Mouse (Mus musculus) hindbrain, embryonic 11.5 days (tissue): ENCODE measurements around the gene Ptafr. TPM values are rescaled to one million over a fixed set of nuclear protein-coding genes. Genes with fewer than 3 reads are reported as not detected.

Experiments
- ATAC-seq: fragments of 200-750 bp; cut with Nextera tagmentation; 2 replicates; pipeline ENCODE4 v1.8.0; 2017; ENCODE audit warnings: mild to moderate bottlenecking, moderate TSS enrichment, moderate library complexity; ENCODE audit not compliant: low FRiP score
- DNase-seq: peaks from one replicate; pipeline ENCODE4 v3.0.0-alpha.2; 2015; ENCODE audit warnings: low spot score
- H3K27ac ChIP-seq: fragments of 300-500 bp; sonication (generic); 2 replicates; pipeline ENCODE4 v1.5.1; 2014; ENCODE audit warnings: mild to moderate bottlenecking, low read depth, low read length
- H3K27me3 ChIP-seq: fragments of 300-500 bp; sonication (generic); 2 replicates; pipeline ENCODE4 v1.6.1; 2014; ENCODE audit warnings: mild to moderate bottlenecking, low read length, moderate library complexity, mixed read lengths; ENCODE audit not compliant: control insufficient read depth, insufficient read depth
- H3K36me3 ChIP-seq: fragments of 300-500 bp; sonication (generic); 2 replicates; pipeline ENCODE4 v1.6.1; 2014; ENCODE audit warnings: mild to moderate bottlenecking, low read length, moderate library complexity, mixed read lengths; ENCODE audit not compliant: control insufficient read depth, insufficient read depth
- H3K4me1 ChIP-seq: fragments of 300-500 bp; sonication (generic); replicated peaks from 2 replicates; pipeline ENCODE4 v1.6.1; 2014; ENCODE audit warnings: low read length, mixed read lengths; ENCODE audit not compliant: control insufficient read depth, insufficient read depth
- H3K4me2 ChIP-seq: fragments of 300-500 bp; sonication (generic); replicated peaks from 2 replicates; pipeline ENCODE4 v1.6.1; 2014; ENCODE audit warnings: mild to moderate bottlenecking, low read depth, low read length
- H3K4me3 ChIP-seq: fragments of 300-500 bp; sonication (generic); 2 replicates; pipeline ENCODE4 v1.5.1; 2014; ENCODE audit warnings: low read depth, low read length
- H3K9ac ChIP-seq: fragments of 300-500 bp; sonication (generic); 2 replicates; pipeline ENCODE4 v1.6.1; 2014; ENCODE audit warnings: low read depth, low read length
- H3K9me3 ChIP-seq: fragments of 300-500 bp; sonication (generic); 2 replicates; pipeline ENCODE4 v1.6.1; 2016; ENCODE audit warnings: low read length; ENCODE audit not compliant: control insufficient read depth
- WGBS: fragments of 180-500 bp; shearing (Covaris S2); extraction: QIAGEN DNeasy Blood & Tissue Kit; methylation state at CpG from one replicate; pipeline ENCODE4 v1.1.7; 2014; 5-methylcytosine and 5-hydroxymethylcytosine counted together
- polyA plus RNA-seq: library from polyadenylated mRNA; unstranded; fragments of >200 nt; fragmentation: Nextera tagmentation; extraction: Ambion mirVana; gene quantifications from 2 replicates; pipeline ENCODE4 v1.2.1, GENCODE M21; 2014

Gene Ptafr
- polyA plus RNA-seq, 1 experiment from 2014 or later: 0.37 TPM

DNA sequence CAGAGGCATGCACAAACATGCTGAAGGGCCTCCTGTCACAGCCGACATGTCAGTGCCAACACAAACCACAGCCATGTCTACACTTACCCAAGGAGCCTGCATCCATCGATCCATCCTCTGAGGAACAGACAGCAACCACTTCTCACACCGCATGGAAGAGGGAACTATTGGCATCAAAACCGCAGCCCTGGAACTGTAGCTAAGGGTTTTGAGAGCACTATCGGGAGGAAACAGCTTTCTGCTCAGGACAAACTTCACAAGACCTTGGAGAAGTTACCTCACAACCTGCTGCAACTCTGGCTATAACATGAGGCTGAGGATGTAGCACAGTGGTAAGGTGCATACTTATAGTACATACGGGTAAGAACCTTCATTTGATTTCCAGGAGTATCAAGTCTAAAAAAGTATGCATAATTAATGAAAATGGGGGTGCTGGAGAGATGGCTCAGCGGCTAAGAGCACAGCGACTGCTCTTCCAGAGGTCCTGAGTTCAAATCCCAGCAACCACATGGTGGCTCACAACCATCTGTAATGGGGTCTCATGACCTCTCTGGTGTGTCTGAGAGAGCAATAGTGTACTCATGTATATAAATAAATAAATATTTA, 35.8 kb upstream of the Ptafr start:
- no peaks in the 10 kb centered on the region for H3K9me3 ChIP-seq
- DNase-seq: no peak
- 92% methylated on average over 8 of the region's 8 CpGs for WGBS
- no peaks in the 10 kb centered on the region for H3K27me3 ChIP-seq
- peaks cover 7% of the 10 kb centered on the region for H3K36me3 ChIP-seq
- H3K9ac ChIP-seq: no peak overlapping the region
- H3K4me1 ChIP-seq: no peaks in the 10 kb centered on the region
- no peak overlapping the region for H3K27ac ChIP-seq
- no peak overlapping the region for H3K4me2 ChIP-seq
- H3K4me3 ChIP-seq: no peak overlapping the region
- no peak for ATAC-seq

DNA sequence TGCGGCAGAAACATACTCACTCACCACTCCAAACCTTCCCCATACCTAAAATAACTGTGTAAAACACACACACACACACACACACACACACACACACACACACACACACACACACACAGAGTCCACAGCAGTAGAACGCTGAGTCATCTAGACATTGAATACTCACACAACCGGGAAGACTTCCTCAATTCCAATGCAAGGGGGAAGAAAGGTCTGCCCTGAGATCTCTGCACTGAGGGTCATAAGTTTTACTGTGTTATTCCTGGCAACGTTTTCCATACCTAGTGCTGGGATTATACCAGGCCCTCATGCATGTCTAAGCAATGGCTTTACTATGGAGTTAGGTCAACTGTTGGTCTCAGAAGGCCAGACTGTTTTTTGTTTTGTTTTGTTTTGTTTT, 34.5 kb upstream of the Ptafr start:
- Histone ChIP-seq H3K27me3 (no peaks in the 10 kb centered on the region), H3K4me3 (no peak overlapping the region), H3K9ac (no peak overlapping the region), H3K4me1 (no peaks in the 10 kb centered on the region), H3K4me2 (no peak overlapping the region), H3K9me3 (no peaks in the 10 kb centered on the region), H3K27ac (no peak overlapping the region), H3K36me3 (peaks cover 7% of the 10 kb centered on the region)
- ATAC-seq (no peak), DNase-seq (no peak)
- WGBS: 88% methylated on average over 4 of the region's 4 CpGs

DNA sequence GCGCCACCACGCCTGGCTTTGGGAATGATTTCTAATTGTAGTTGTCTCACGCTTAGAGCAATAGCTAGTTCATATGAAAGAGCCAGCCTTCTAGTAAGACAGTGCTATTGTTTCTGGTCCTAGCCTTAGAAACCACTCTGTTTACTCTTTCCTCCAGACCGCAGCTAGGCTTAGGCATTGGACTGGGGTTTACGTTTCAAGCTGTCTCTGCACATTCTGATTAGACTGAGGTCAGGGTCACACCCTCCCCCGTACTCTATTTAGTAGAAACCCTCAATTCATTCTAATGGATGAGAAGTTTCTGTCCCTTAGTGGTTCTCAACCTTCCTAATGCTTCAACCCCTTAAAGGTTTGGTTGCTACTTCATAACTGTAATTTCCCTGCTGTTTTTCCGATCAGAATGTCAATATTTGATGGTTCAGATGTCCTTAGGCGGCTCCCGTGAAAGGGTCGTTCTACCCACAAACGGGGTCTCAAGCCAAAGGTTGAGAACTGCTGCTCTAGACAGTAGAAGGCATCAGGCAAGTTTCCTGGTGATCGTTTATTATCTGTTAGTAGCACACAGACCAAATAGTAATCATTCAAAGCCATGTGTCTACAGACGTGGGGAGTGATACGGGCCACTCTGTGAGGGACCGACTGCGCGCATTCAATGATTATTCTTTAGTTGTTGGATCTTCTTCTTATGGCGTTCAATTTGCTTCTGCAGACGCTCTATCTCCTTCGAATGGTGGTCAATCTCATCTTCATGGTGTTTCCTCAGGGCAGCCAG, 33.6 kb upstream of the Ptafr start:
- no peaks in the 10 kb centered on the region for H3K4me1 ChIP-seq
- 94% methylated on average over 20 of the region's 20 CpGs for WGBS

DNA sequence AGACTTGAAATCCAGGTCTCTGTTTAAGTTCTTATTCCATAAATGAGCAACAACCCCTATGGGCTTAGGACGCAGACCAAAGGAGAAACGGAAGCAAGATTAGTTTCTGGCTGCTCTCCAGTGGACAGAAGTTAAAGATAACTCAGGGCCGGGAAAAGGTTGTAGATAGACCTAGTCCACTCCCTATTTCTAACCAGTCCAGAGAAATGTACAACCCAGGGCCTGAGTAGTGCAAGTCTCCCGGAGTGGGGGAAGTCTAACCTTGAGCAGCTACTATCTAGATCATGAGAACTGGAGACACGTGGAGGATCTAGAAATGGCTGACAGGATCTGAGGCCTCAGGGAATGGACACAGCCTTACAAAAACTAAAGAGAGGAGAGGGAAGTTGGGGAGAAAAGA, 31.4 kb upstream of the Ptafr start:
- Histone ChIP-seq H3K36me3 (peaks cover 7% of the 10 kb centered on the region), H3K27ac (peak overlapping the region; percentile 86; the same call in 1 of the 2 replicates), H3K9ac (peak overlapping the region; percentile 93), H3K4me3 (peak overlapping the region; percentile 68), H3K4me1 (peaks cover 3% of the 10 kb centered on the region; the same call in 1 of the 2 replicates), H3K4me2 (peak overlapping the region; percentile 77), H3K9me3 (no peaks in the 10 kb centered on the region), H3K27me3 (no peaks in the 10 kb centered on the region)
- DNase-seq (peak; percentile 32), ATAC-seq (no peak)
- 48% methylated on average over 5 of the region's 5 CpGs for WGBS

More for the DNA sequence above, 33.6 kb upstream of the Ptafr start:
- DNase-seq (no peak), ATAC-seq (no peak)
- H3K9ac ChIP-seq: no peak overlapping the region
- no peak overlapping the region; the same call in 1 of the 2 replicates for H3K27ac ChIP-seq
- H3K27me3 ChIP-seq: no peaks in the 10 kb centered on the region
- no peaks in the 10 kb centered on the region for H3K9me3 ChIP-seq
- H3K4me2 ChIP-seq: no peak overlapping the region
- H3K36me3 ChIP-seq: peaks cover 7% of the 10 kb centered on the region
- H3K4me3 ChIP-seq: no peak overlapping the region

DNA sequence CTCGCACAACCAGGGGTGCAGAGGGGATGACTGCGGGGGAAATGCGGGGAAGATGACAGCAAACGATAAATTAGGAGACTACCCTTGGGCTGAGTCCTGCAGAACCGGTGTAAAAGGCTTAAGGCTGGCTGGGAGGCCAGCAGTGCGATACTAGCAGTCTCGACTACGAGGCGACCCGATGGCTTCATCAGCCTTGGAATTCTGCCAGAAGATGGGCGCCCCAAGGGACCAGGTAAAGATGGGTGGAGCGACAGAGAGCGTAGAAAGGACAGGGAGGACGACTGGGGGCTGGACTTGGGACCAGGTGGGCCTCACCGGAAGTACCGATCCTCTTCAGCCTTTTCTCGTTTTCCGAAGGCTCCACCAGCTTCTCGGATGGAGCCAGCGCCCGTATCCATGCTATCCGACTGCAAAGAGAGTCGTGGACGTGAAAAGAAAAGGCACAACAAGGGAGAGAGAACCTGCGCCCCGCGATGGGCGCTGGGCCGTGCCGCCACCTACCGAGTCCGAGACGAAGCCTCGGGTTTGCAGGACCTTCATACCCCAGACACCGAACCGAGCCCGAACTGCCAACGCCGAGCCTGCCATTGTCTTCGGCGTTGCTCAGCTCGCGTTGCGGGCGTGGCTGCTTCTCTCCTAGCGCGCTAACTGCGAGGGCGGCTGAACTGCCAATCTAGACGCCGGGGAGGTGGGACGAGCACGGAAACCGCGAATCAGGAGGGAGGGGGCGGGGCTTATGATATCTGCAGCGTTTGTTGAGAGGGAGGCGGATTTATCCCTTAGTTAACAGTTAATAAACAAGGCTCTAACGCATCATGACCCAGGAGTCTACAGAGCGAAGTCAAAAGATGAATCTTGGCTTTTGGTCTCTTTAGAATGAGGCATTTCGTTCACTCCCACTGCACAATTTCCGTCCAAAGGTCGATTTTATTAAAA, 30.6 kb upstream of the Ptafr start, which contains the start of gene Atpif1:
TSS of gene Atpif1 (minus strand) at position 679 of the 936 bp plus-strand sequence.
- Histone ChIP-seq H3K36me3 (peaks cover 7% of the 10 kb centered on the region), H3K27me3 (no peaks in the 10 kb centered on the region), H3K4me1 (peaks cover 3% of the 10 kb centered on the region; the same call in 1 of the 2 replicates), H3K4me3 (peak within 1 kb of the TSS; percentile 68), H3K27ac (peak within 1 kb of the TSS; percentile 86), H3K9me3 (no peaks in the 10 kb centered on the region), H3K9ac (peak within 1 kb of the TSS; percentile 93), H3K4me2 (peak within 1 kb of the TSS; percentile 77)
- peak; percentile 88 for ATAC-seq
- WGBS: under 1% methylated on average over 63 of the region's 63 CpGs
- DNase-seq: peak; percentile 95

DNA sequence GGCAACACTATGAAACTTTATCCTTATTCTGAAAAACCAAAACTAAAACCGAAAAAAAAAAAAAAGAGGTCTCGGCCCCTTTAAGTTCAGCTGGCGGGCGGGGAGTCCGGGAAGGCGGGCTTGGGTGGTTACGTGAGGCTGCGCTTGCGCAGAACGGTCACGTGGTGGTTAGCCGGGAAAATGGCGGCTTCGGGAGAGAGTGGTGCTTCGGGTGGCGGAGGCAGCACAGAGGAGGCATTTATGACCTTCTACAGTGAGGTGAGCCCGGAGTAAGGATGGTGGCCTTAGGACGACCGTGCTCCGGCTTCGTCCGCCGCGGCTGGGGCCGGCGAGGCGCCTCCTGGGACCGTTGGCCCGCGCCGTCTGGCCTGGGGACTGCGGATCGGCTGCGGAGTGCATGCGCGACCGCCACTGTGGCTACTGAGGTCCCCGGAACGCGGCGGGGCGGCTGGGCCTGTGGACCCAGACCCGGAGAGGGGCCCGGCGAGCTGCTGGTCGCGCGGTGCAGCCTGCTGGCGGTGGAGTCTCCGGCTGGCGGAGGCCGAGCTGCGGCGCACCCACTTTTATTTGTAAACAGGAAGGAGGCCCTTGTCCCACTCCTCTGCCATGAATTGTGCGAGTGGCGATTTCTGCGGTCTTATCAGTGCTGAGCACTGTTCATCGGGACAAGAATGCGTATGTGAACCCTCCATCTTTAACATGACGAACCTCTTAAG, 28.3 kb upstream of the Ptafr start, which contains the start of gene Dnajc8:
TSS of gene Dnajc8 (plus strand) at position 145 of the 716 bp plus-strand sequence.
- WGBS: under 1% methylated on average over 60 of the region's 60 CpGs
- peak within 1 kb of the TSS; percentile 83 for H3K4me2 ChIP-seq
- H3K27me3 ChIP-seq: no peaks in the 10 kb centered on the region
- DNase-seq (peak; percentile 97), ATAC-seq (peak; percentile 75)
- peak within 1 kb of the TSS; percentile 79 for H3K27ac ChIP-seq
- H3K4me1 ChIP-seq: peaks cover 3% of the 10 kb centered on the region; the same call in 1 of the 2 replicates
- no peaks in the 10 kb centered on the region for H3K9me3 ChIP-seq
- no peaks in the 10 kb centered on the region; the same call in 1 of the 2 replicates for H3K36me3 ChIP-seq
- peak within 1 kb of the TSS; percentile 100 for H3K4me3 ChIP-seq
- H3K9ac ChIP-seq: peak within 1 kb of the TSS; percentile 92

DNA sequence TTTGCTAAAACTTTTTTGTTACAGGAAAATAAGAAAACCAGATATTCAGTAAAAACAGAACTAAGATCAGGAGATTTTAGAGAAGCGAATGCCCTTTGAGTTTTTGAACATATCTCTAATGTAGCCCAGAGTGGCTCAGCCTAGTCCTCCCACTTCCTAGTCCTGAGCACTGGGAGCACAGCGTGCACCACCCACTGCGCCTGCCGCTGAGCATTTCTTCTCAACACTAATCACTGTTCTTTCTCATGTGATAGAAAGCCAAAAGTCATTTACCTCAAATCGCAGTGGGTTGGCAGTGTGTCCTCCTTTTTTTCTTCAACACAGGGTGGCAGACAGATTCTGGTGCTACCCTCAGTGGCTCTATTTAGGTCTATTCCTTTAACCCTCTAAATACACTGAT, 24.4 kb upstream of the Ptafr start:
- Histone ChIP-seq H3K36me3 (peaks cover 8% of the 10 kb centered on the region; the same call in 1 of the 2 replicates), H3K27ac (no peak overlapping the region), H3K27me3 (no peaks in the 10 kb centered on the region), H3K9ac (no peak overlapping the region), H3K4me3 (no peak overlapping the region), H3K4me1 (peaks cover 3% of the 10 kb centered on the region; the same call in 1 of the 2 replicates), H3K4me2 (no peak overlapping the region), H3K9me3 (no peaks in the 10 kb centered on the region)
- DNase-seq (no peak), ATAC-seq (no peak)
- 94% methylated on average over 5 of the region's 5 CpGs for WGBS

DNA sequence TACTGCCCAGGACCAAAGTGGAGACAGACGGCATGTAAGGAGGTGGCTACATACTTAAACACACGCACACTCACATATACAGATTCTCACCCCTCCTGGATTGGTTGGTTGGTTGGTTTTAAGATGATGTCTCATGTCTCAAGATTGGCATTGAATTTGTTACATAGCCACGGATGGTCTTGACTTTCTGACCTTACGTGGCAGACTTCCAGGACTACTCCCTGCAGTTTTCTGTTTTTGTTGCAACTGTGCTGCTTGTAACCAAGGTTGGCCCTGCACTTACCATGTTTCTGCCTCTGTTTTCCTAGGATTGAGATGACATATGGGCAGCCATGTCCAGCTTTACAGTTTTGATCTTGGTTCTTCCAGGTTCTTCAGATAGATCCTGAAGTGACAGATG, 22.5 kb upstream of the Ptafr start:
- ATAC-seq: no peak
- Histone ChIP-seq H3K4me1 (no peaks in the 10 kb centered on the region; the same call in 1 of the 2 replicates), H3K36me3 (peaks cover 9% of the 10 kb centered on the region; the same call in 1 of the 2 replicates), H3K27me3 (no peaks in the 10 kb centered on the region), H3K9ac (no peak overlapping the region), H3K27ac (no peak overlapping the region), H3K4me2 (no peak overlapping the region), H3K9me3 (no peaks in the 10 kb centered on the region), H3K4me3 (no peak overlapping the region)
- no peak for DNase-seq
- 89% methylated on average over 4 of the region's 4 CpGs for WGBS
